Mouse (Mus musculus): ENCODE measurements around the gene Hirip3.
A peak's percentile ranks its signal among the peaks of the same experiment; 100 is the strongest.
"Not testable (repeated sequence)": the region's sequence is repeated elsewhere in the genome, so short reads cannot be mapped to it uniquely, and the experiment has no call there.

Gene Hirip3

GRCm38 (mm10) chr7:126855641-126856040 is 6.1 kb upstream of the Hirip3 start:
- no peak for DNase-seq (ENCODE audit: low read depth)

- DNase-seq (ENCODE audit: low read depth): peak; percentile 53
Measured at GRCm38 (mm10) chr7:126856741-126857420, 4.9 kb upstream of the Hirip3 start.

- peak; percentile 26 for DNase-seq (ENCODE audit: low read depth)
Measured at GRCm38 (mm10) chr7:126860987-126861386, 785 bp upstream of the Hirip3 start.

- peak; percentile 95 for DNase-seq (ENCODE audit: low read depth)
Measured at GRCm38 (mm10) chr7:126862147-126862784, 494 bp downstream of the Hirip3 start, which contains the start of gene Ino80e. TSS of gene Ino80e (minus strand) at chr7:126862377.

DNA sequence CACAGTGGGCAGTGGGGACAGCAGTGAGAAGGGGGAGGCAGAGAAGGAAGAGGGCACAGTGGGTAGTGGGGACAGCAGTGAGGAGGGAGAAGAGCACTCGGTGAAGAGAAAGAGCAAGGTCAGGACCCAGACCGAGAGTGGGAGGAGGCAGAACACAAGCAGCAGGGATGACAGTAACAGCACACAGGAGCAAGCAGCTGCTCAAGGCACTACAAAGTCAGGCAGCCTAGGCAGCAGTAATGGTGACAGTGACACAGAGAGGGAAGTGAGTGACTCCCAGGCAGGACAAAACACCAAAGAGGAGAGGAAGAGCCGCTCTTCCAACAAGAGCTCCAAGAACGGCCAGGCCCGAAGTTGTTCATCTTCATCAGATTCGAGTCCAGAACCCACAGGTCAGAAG is 2.0 kb downstream of the Hirip3 start:
- DNase-seq (ENCODE audit: low read depth): no peak

GRCm38 (mm10) chr7:126867534-126867933 is 5.8 kb downstream of the Hirip3 start:
- DNase-seq (ENCODE audit: low read depth): no peak

DNA sequence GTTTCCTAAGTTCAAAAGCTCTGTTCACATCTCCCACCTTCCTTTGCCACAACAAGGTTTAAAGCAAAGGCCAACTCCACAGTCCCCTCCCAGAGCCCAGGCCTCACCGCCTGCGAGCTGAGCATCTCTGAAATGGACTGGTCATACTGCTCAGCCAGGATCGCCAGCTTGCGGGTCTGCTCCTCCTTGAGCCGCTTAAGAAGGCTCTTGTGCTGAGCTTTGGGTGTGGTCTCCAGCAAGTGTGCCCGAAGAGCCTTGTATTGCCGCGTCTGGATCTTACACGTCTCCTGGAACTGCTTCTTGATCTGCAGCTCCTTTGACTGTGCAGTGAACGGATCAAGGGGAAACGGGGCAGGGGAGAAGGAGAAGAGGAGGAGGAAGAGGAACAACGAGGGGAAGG is 6.2 kb downstream of the Hirip3 start:
- DNase-seq (ENCODE audit: low read depth): no peak

- DNase-seq (ENCODE audit: low read depth): no peak
Measured at GRCm38 (mm10) chr7:126869780-126870519, 8.2 kb downstream of the Hirip3 start.

DNA sequence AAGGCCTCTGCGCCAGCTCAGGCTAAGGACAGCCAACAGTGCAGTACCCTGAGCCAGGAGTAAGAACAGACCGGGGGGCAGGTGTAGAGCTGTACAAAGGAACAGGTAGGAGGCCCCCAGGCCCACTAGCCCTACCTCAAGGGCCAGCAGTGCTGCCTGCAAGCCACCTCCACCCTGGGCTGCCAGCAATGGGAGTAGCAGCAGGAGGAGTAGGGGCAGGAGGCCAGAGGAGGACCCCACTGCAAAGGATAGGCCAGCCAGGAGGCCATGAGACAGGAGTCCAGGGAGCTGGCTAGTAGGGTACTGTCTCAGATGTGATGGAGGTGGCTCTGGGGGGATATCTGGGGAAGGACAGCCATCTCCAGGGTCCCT is 8.7 kb downstream of the Hirip3 start:
- no peak for DNase-seq (ENCODE audit: low read depth)

DNA sequence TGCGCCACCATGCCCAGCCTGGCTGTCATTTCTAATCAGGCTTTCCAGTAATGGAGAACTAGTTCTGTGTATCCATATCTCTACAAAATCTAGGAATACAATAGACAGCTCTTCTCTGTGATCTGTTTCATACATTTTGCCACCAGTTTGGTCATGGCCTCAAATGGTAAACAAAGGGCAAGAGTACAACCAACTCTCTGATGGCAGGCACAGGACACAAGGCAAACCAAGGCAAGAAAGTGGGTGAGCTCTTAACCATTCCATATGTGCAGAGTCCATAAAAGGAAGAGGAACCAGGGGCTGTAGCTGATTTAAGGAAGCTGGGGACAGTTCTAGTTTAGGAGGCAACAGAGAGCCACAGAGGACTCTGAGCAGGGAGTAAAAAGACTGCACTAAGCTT is 15.5 kb downstream of the Hirip3 start:
- no peak for DNase-seq (ENCODE audit: low read depth)

GRCm38 (mm10) chr7:126881040-126881439 is 19.3 kb downstream of the Hirip3 start:
- no peak for DNase-seq (ENCODE audit: low read depth)

GRCm38 (mm10) chr7:126883731-126884181 is 22.0 kb downstream of the Hirip3 start:
- DNase-seq (ENCODE audit: low read depth): peak; percentile 34

DNA sequence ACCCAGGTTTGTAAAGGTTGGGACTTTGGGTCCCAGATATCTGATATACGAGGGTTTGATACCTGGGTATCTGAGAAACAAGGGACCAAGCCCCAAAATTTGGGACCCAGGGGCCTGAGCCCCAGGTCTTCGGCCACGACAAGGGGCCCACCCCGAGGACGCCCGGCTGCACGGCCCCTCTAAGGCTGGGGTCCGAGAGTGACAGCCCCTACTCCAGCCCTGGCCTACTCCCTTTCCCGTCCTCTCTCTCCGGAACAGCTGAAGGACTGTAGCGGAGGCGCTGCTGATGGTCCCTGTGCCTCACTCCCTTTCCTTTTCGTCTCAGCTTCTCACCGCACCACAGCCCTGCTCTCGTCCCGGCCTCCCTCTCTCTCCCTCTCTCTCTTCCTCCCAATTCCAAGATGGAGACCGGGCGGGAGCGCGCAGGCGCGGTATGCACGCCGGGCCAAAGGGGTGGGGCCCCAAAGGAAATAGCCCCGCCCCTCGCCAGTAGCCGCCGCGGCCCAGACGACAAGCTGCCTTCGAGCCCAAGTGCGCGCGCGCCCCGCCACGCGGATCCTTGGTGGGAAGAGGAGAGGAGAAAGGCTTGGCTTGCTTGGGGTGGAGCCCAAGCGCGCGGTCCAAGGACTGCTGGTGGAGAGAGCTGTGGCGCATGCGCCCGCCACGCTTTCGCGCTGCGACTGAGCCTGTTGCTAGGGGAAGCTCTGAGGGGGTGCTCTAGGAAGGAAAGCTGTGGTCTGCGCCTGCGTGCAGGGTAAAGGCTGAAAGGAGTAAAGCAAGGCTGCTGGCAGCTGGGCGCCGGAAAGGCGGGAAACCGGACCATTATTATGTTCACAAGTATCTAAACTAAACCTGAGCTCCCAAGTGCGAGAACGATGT is 22.8 kb downstream of the Hirip3 start, which contains the start of gene Taok2:
TSS of gene Taok2 (minus strand) at position 418 of the 879 bp plus-strand sequence.
- DNase-seq (ENCODE audit: low read depth): peak; percentile 95

GRCm38 (mm10) chr7:126887281-126887680 is 25.5 kb downstream of the Hirip3 start:
- no peak for DNase-seq (ENCODE audit: low read depth)

- DNase-seq (ENCODE audit: low read depth): no peak
Measured at GRCm38 (mm10) chr7:126888852-126889251, 27.1 kb downstream of the Hirip3 start.

DNA sequence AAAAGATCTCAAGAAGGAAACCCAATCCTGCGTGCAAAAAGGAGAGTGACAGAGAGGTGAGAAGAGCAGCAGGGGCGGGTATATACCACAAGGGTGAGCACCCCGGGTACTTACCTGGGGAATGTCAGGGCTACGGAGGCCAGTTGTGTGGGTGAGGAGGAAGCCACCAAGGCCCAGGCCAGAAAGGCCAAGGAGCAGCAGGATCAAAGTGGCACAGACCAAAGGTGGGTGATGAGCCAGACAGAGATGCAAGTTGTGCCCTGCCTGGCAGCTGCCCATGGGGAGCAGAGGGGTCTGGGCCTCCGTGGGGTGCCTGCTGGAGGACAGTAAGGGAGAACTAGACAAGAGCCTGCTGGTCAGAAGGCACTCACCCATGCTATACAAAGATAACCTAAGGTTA is 35.1 kb downstream of the Hirip3 start:
- DNase-seq (ENCODE audit: low read depth): peak; percentile 24

GRCm38 (mm10) chr7:126897390-126898101 is 35.8 kb downstream of the Hirip3 start:
- DNase-seq (ENCODE audit: low read depth): peak; percentile 57

- DNase-seq (ENCODE audit: low read depth): peak; percentile 92
Measured at GRCm38 (mm10) chr7:126898102-126898990, 36.6 kb downstream of the Hirip3 start.

- not testable (repeated sequence) for DNase-seq (ENCODE audit: low read depth)
Measured at GRCm38 (mm10) chr7:126899781-126900180, 38.0 kb downstream of the Hirip3 start.

DNA sequence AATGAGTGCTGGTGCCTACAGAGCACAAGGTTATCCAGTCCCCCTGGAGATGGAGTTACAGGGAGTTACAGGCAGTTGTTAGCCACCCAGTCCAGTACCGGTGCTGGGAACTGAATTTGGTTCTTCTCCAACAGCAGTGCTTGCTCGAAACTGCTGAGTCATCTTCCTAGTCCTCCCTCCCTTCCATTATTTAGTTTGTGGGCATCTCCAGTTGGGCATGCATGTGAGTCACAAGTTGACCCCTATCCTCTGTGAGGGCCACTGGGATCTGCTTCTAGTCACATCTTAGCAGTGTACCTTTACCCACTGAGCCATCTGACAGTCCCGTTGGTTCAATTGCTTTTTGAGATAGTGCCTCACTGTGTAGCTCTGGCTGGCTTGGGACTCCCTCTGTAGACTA is 43.8 kb downstream of the Hirip3 start:
- no peak for DNase-seq (ENCODE audit: low read depth)
